Mouse (Mus musculus): ENCODE results near the gene Bag5. TPM values are rescaled to one million over a fixed set of nuclear protein-coding genes. Genes with fewer than 3 reads are reported as not detected.
"Not testable (repeated sequence)": the region's sequence is repeated elsewhere in the genome, so short reads cannot be mapped to it uniquely, and the experiment has no call there.

Gene Bag5
- total RNA-seq, 2 experiments from 2014 or later, result 19.7 to 26.3 TPM

- no peak for DNase-seq
Observed at GRCm38 (mm10) chr12:111675797-111676580, 37.1 kb downstream of the Bag5 start.

DNA sequence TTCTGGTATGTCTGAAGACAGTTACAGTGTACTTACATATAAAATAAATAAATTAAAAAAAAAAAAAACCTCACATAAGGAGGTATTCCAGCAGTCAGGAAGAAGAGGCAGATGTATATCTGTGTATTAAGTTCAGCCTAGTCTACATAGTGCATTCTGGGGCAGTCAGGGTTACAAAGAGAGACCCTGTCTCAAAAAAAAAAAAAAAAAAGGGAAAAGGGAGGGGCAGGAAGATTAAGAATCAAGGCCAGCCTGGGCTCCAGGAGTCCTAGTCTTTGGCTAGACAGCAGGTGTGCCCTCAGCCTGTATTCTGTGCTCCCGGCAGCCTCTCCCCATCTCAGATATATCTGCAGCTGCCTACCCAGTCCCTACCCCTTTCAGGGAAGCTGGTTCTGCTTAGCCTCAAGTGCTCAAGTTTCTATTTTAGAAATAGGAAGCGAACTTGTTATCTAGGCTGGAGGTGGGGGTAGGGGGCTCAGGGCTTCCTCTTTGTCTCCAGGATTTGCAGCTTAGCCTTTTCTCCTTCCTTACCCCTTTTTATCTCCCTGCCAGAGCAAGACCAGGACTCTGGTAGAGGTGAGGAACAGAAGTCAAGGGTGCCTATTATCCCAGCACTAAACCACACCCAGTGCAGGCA lies 38.1 kb downstream of the Bag5 start:
- no peak for DNase-seq

DNA sequence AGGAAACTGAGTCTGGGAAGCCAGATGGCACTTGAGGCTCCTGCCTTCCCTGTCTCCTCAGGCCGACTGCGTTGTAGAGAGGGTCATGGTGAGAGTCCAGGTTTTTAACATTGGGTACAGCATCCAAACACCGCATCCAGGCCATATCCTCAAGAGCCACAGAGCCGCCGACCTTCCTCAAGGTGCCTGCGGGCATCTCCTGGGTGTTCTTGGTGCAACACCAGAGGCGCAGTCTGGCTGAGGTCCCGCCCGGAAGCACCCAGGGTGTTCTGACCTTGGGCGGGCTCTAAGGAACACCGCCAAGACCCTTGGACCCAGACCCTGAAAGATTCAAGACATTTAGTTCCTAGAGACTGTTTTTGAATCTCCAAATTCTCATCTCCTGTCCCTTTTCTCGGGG lies 40.5 kb downstream of the Bag5 start:
- no peak for DNase-seq

- DNase-seq, result peak; percentile 87 to 91
Observed at GRCm38 (mm10) chr12:111672176-111672575, 40.9 kb downstream of the Bag5 start, which contains the start of gene Ckb. Gene Ckb (minus strand): TSS chr12:111672338.

GRCm38 (mm10) chr12:111671431-111671902 lies 41.6 kb downstream of the Bag5 start:
- peak; percentile 75 to 79 for DNase-seq

GRCm38 (mm10) chr12:111670976-111671375 lies 42.1 kb downstream of the Bag5 start:
- DNase-seq, result no peak

DNA sequence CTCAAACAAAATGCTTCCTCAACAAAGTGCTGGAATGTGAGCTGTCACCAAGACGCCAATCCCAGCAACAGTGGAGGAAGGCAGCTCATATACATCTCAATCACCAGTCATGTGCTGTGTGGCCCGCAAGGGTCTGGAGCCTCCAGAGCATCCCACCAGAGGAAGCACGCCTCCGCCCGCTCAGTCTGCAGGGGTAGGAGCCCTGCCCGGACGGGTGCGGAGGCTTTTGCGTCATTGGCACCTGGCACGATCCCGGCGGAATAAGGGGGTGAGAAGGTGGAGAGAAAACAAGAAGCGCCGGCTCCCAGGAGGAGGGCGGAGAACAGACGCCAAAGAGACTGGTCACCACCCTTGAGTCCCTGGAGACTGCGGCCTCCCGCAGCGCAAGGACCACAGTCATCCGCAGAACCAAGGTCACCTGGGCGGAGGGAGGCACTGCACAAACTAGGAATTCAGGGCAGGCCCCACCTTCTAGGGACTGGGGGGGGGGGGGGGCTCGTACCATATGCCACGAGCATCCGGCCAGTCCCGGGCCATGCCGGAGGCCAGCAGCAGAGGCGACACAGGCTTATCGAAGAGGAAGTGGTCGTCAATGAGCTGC lies 42.6 kb downstream of the Bag5 start:
- peak; percentile 46 to 59 for DNase-seq

GRCm38 (mm10) chr12:111669961-111670360 lies 43.1 kb downstream of the Bag5 start:
- no peak for DNase-seq

DNA sequence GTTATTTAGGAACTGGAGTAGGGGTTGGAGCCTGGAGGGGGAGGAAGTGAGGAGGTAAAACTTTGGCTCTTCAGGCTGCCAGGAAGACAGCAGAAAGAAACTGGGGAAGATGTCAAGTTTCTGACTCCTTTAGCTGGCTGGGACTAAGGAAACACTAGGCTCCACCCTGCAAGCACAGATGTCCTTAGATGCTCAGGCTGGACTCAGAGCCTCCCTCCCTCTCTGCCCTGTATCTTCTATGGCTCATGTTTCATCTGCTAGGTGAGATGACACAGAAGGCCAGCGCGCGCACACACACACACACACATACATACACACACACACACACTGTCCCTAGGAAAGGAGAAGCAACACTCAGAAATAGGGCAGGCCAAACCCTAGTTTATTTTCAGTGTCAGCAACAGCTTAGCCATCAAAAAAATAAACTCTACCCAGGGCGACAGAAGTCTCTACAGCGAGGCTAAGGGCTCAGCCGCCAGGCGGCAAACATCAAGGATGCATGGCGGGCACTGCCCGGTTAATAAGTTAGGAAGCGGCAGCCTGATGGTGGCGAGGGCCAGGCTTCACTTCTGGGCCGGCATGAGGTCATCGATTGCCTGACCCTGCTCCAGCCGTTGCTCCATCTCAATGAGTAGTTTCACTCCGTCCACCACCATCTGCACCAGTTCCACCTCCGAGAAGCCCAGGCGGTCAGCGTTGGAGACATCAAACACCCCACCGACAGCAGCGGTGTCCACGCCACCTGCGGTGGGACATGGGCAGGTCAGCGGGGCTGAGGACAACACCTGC lies 43.9 kb downstream of the Bag5 start:
- peak; percentile 67 to 87 for DNase-seq

DNA sequence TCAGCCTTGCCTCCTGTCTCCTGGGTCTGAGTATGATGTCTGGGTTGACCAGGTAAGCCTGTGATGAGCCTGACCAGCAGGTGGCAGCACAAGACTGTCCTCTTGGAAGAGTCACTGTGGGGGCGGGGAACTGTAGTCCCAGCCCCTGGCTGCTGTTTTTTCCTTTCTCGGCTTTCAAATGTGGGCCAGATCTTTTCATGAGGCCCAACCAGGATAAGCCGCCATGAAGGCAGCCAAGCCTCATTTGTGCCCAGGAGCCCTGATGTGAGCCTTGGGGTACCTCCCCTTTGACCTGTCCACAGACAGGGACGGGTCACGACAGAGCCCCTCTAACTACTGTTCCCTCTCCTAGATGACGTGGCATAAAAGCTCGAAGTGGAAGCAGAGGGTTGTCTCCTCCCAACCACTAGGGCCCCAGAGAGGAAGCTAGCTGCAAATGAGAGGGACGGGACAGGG lies 44.6 kb downstream of the Bag5 start:
- peak; percentile 95 to 100 for DNase-seq

DNA sequence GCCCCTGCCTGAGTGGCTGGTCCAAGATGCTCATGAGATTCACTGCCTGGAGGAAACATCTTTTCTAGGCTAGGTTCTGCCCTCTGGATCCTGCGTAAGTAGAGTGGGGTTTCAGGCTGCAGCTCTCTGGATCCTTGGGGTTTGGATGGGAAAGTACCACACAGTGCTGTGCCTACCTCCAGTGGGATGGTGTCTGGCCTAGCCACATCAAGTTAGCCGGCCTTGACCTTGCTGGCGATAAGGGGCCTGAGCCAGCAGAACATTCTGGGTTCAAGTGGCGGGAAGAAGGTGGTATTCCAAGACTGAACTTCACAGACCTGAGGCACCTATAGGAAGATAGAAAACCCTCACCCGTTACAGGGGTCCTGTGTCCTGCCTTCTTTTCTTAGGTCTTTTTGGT lies 45.6 kb downstream of the Bag5 start:
- no peak for DNase-seq

- no peak for DNase-seq
Observed at GRCm38 (mm10) chr12:111666380-111666779, 46.7 kb downstream of the Bag5 start.

GRCm38 (mm10) chr12:111665041-111665880 lies 47.8 kb downstream of the Bag5 start:
- no peak for DNase-seq

DNA sequence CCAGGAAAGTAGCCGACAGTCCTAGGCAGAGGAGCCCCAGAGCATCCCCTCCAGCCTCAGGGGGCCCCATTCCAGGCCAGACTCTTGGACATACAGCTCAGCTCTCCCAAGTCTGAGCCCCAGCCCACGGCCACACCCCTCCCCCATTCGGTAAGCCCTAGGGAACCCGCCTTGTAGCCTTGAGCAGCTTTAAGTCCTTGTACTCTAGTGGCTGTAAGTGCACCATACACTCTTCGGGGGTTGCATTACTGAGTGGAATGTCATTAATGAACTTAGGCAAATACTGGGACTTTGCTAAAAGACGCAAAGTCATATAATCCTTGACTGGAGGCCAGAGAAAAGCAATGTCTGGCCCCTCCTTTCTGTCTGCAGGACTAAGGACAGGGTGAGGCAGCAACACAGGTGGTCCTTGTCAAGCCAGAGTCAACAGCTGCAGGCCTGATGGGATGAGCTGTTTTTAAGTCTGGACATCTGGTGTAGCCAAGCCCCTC lies 48.9 kb downstream of the Bag5 start:
- DNase-seq, result peak; percentile 68 to 76

GRCm38 (mm10) chr12:111663228-111664143 lies 49.6 kb downstream of the Bag5 start:
- no peak for DNase-seq

- DNase-seq, result not testable (repeated sequence)
Observed at GRCm38 (mm10) chr12:111661554-111661953, 51.5 kb downstream of the Bag5 start.

GRCm38 (mm10) chr12:111660628-111661027 lies 52.4 kb downstream of the Bag5 start:
- DNase-seq, result no peak
